Mouse (Mus musculus): ENCODE measurements around the gene Tmprss7. TPM values are rescaled to one million over a fixed set of nuclear protein-coding genes. Genes with fewer than 3 reads are reported as not detected.

The Tmprss7 gene
- total RNA-seq, 1 experiment from 2014 or later, result 0.19 TPM

DNA sequence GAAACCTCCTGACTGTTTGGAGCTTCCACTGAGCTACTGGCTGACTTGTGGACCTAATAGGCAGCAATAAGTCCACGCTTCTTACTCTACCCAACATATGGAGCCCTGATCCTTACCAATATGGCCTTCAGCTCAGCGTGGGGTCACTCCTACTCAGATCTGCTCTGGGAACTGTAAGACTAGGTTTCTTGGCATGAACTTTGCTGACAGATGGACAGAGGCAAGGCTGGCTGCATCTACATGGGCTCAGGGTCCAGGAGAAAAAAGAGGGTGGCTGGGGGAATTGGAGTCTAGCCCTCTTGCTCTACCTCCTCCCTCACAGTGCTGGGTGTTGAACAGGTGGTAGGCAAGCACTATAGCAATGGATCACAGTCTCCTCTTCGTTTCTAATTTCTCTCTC lies 6.6 kb downstream of the Tmprss7 start:
- no peak for DNase-seq

DNA sequence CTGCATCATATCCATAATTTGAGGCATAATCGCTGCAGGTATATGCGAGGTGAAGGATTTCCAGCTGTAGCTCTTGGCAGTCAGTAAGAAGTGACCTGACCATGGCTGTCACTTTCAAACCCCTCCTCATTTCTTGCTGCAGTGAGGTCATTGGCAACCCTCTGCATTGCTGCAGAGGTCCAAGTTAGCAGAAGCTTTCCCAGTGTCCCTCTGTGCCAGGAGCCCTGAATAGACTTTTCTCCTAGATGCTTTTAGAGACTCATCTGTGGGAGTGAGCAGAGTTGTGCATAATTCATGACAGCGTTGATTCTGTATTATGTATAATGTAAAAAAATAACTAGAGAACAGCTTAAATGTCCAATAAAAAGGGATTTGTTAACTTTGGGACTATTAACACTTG lies 8.2 kb downstream of the Tmprss7 start:
- DNase-seq, result no peak

DNA sequence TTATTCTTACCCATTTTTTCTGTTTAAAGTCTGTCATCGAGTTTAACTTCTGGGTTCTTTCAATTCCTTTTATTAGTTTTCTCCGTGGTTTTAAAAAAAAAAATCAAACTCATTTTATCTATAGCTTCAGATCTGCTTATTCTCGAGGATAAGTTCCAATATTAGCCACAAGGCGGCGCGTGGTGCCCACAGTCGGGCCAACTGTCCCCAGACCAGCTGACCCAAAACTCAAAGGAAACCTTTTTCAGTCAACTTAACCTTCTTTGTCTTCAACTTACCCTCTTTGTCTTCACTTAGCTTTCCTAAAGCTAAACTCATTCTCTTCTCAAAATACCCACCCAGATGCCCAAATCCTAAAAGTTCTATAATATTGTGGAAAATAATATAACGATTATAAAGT lies 8.6 kb downstream of the Tmprss7 start:
- DNase-seq, result peak; percentile 85

DNA sequence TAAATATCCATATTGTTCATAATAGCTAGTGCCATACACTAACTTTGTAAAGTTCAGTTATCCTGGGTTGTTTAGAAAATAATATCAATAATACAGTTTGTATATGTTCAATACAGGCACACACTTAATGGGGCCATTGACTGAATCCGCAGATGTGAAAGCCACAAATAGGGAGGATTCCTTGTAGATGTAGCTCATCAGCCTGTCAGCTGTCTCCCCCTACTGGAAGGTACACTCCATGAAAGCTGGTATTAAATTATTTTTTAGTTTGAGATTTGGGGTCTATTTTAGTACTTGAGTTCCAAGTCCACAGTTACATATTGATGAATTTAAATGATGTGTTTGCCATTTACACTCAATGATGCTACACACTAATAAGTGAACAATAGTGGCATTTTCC lies 17.0 kb downstream of the Tmprss7 start:
- DNase-seq, result peak; percentile 34

DNA sequence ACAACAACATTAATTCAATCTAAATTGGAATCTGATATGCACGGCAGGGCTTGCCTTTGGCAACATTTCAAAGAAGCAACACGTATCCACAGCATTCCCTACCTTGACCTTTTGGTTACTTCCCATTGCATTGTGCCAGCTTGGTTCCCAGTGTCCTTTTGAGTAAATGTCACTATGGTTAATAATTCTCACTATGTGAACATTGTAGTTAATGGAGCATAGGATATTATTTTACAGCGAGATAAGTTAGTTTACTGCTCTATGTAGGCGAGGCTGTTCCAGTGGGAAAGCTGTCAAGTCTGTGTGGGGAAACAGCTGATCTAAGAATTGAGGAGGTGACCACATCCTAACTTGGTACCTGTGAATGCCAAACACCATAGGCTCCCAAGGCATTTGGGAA lies 23.5 kb downstream of the Tmprss7 start:
- peak; percentile 37 for DNase-seq

DNA sequence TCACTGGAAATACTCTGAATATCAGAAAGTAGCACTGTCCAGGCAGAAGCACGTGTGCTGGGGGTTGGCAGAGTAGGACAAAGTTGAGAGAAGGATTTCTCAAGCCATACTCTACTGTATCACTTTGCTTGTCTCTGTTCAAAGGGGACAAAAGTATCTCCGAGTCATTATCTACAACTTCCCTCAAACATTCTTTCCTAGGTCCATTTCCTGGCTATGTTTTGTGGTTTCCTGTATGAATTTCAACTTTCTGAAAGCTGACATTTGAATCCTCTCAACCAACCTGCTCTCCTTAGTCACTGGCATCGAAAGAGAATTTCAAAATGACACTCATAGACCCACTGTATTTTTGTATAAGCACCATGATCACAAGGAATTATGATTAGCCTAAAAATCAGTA lies 25.3 kb downstream of the Tmprss7 start:
- DNase-seq, result no peak

DNA sequence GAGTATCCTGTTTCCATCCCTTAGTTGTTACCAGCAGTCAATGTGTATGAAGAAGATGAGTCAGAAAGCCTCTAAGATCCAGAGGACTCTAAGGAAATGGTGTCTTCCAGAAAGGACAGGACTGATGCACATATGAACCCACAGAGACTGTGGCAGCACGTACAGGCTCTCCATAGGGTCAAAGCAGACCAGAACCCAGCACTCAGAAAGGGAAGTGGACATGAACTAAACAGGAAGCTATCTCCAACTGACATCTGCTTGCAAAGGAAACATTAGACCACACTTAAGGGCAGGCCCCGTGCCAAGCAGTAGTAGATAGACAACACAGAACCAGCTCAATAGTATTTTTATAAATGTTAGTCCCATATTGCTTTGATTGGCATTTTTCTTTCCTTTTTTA lies 27.3 kb downstream of the Tmprss7 start:
- no peak for DNase-seq

DNA sequence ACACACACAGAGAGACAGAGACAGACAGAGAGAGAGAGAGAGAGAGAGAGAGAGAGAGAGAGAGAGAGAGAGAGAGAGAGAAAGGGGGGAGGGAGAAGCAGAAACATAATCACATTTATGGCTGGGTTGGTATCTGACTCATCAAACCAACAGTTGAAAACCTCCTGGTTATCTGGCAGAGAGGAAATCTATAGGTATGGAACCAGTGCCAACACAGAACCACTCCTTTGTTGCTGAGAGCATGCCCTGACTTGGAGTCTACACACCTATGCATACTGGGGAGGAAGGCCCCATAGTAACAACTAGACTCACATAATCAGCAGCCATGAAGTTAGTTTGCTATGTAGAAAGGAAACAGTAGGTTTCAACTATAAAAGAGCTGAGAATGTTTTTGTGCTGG lies 31.1 kb downstream of the Tmprss7 start:
- no peak for DNase-seq

DNA sequence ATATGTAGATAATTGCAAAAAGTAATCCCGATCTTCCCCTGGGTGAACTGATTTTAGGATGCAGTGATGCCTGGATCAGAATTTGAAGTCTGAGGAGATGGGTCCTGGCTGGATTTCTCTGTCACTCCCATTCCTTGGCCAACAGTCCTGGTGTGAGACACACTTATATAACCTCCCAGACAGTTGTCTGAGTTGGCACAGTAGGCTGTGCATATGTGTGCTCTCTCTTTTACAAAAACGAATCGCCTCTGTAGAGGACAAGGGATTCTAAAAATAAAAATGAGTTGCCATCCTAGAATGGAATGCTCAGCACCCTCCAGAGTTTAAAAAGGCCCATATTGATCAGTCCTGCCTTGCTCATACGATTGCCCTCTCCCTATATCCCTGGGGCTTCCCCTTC lies 33.9 kb downstream of the Tmprss7 start:
- DNase-seq, result no peak

DNA sequence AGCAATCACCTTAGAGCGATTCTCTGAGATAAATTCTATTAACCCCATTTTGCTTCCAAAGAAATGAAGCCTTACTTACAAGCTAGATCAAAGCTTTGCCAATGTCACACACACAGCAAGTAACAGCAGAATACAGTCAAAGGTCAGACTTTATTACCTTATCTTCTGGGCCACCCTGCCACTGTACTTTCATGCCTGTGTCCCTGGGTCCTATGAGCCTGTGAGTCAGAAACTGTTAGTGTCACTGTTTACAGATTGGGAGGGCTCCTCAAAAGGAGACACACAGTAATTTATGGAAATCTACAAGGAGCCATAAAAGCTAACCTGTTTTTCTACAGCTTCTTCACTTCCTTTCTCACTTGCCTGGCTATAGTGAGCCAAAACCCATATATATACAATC lies 35.2 kb downstream of the Tmprss7 start:
- DNase-seq, result no peak

DNA sequence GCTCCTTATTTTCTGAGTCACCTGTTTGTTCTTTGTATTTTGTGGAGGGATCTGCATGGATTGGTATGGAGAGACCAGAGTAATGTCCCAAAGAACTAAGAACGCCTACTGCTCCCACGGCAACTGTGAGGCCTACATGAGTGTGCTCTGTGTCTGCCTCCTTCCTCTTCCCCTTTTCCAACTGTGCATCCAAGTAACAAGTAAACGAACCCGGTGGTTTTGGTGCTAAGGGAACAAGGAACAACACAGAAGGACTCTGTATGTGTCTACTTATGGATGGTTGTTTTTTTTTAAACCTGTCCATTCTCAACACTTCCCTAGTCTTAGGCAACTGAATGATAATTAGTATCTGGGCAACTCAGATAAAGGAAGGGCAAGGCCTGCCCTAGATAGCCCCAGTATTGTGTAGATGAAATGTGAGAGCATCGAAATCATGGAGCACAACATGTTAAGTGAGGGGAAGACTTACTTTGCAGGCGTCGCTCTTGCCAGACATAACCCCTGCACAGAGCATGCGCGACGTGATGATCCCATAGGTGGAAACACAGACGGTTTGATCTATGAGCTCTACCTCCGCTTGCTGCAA lies 35.8 kb downstream of the Tmprss7 start:
- no peak for DNase-seq

DNA sequence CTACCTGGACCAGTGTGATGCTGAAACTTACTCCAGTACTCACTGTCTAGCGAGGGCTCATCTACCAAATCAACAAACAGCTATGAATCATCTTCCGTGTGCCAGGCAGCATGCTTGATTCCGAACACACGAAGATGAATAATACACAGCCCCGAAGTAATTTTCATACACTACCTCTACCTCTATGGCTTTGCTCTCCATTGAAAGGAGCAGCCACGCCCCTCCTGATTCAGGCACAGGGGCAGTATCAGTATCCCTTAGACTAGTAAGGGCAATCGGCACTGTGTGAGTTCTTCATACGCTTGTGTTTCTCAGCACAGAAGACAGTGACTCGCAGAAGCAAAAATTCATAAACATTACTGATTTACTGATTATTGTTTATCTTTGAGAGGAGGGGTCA lies 39.0 kb downstream of the Tmprss7 start:
- DNase-seq, result no peak

DNA sequence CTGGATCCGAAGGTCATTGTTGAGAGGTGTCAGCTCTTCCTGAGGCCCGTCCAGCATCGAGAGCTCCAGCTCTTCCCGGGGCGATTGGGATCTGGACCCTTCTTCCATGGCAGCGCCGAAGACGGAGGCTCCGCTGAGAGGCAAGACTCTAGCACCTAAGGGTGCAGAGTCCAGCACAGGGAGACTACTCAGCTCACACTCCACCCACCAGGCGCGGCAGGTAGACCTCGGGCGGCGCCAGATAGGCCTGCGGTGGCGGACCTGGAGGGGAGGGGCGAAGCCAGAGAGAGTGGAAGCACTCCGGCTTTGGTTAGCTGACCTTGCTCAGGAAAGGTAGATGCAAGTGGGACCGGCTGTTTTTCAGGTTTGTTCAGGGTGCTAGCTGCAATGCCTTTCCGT lies 39.5 kb downstream of the Tmprss7 start, which contains the start of gene BC016579:
BC016579 (minus strand) TSS at position 135 of the 399 bp plus-strand sequence.
- DNase-seq, result no peak

DNA sequence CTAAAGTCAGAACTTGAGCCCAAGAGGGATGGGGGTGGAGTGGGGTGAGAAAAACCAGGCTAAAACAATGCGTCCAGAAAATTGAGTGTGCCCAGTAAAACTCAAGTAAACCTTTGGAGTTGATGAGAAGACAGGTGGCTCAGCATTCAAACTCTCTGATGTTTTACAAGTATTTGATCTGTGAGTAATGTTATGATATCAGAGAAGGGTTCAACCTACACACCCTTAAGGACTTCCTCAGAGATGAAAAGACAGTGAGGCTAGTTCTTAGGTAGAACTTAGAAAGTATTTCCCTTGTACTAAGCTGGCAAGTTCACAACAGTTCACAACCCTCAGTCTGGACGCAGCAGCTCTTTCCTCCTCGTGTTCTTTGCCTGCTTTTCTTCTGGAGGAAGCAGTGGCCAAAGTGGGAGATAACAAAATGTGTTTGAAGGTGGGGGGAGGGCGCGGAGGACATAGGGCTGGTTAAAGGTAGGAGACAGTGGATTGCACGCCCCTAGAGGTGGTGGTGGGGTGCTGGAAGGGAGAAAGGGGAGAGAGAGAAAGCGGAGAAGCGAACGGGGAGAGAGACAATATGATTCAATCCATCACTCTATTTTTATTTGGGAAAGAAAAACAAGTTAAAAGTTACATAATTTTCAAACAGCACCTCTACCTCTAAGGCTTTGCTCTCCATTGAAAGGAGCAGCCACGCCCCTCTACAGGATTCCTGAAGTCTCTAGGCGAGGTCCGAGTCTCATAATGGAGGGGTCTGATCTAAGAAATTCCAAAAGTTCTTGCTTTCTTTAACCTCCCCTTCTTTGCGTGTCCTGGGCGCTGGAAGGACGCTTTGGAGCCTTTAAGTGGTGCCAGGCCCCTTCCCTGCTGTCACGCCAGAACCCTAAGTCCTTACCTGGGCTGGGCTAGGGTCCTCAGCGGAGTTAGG lies 40.2 kb downstream of the Tmprss7 start:
- DNase-seq, result no peak

DNA sequence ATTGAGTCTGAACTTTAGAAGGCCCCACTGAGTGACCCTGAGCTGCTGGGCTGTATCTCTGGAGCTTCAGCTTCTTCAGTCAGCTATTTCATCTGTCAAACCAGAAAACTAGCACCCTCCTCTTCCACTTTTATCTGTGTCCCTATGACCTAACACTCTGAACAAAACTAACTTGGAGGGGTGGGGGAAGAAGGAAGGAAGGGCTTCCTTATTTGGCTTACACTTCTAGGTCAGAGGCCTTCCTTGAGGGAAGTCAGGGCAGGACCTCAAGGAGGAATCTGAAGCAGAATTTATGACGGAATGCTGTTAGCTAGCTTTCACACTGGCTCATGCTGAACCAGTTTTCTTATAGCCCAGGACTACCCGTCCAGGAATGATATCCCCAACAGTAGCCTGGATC lies 42.0 kb downstream of the Tmprss7 start:
- no peak for DNase-seq

DNA sequence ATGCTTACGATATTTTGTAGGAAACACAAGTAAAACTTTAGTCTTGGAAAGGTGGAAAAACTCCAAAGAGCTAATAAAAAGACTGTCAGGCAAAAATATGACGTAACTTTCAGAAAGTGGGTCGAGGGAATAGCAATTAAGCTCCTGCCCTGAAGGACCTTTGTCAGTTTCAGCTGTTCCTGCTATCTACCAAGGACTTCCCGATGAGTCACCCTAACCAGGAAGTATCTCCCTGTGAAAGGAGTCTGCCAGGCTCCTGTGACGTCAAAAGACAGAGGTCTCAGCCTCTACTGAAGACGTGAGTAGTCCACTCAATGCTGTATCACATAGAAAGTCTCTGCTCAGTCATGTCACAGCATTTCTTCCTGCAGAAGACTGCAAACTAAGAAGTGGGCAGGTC lies 49.1 kb downstream of the Tmprss7 start:
- peak; percentile 82 for DNase-seq

DNA sequence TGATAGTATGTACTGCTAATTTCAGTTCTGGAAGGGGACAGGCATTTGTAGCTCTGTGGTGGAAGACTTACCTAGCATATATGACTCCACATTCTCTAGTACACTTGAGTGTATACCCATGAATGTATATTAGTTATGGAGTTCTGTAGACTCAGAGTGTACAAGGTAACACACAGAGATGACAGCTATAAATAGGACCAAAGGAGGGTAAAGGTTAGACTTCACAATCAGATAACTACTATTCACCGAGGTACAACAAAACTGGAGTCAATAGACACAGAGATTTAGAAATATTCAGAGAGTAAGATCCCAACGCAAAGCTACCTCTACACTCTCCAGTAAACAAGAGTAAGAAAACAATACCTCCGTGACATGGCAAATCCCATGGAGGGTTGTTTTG lies 49.5 kb downstream of the Tmprss7 start:
- DNase-seq, result no peak

DNA sequence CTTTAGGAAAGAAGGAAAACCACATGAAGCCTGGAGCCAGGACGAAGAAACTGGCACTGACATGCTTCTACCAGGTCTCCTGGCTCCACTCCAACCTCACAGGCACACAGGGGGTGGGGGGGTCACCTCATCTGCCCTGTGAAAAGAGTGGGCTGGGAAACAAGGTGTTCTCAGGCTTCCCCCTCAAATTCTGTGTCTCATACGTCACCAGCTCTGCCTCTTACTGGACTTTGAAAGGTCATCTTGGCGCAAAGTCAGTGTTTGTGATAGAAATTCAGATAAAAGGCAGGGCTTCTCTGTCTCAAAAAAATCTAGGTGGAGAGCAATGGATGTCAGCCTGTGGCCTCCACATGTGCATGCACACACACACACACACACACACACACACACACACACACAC lies 52.2 kb downstream of the Tmprss7 start:
- DNase-seq, result peak; percentile 17

DNA sequence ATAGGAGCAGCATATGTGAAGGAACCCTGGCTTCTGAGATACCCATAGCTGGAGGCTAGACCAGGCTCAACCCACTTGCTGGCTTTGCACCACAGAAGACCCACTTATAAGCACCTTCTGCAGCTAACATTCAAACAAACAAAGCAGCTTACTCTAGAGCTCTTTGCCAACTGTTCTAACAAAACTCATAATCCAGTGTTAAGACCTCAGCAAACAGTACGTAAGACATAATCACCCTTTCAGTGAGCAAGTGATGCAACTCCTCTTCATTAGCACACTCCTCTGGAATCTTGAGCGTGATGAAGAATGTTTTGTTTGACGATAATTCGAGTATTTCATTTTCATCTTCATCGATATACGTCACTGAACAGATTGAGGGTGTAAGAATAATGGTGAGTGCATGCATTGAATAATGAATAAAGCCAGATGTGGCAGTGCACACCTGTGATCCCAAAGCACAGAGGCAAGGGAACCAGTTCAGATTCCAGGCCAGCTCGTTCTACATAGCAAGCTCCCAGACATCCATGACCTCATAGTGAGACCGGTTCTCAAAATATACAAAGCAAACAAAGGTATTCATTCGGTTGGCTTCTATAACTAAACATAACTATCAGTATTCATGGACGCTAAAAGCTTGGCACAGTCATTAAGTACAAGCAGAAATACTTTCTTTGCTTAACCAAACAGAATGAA lies 53.2 kb downstream of the Tmprss7 start:
- DNase-seq, result no peak

DNA sequence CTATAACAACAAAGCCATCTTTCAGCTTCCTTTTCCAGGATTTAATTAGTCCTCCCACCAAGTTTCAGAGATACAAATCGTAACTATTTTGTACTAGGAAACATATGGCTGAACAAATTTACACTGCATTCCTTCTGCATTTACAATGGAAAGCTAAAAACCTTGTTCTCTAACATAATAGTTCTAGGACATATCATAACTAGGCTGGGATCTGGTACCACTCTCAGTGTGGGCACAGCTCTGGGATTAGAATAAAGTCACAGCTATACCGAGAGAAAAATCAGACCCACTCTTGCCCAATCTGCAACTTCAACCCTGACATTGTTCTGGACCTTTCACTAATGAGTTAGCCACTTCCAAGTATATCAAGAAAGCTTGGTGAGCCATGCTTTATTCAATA lies 57.6 kb downstream of the Tmprss7 start:
- DNase-seq, result no peak

DNA sequence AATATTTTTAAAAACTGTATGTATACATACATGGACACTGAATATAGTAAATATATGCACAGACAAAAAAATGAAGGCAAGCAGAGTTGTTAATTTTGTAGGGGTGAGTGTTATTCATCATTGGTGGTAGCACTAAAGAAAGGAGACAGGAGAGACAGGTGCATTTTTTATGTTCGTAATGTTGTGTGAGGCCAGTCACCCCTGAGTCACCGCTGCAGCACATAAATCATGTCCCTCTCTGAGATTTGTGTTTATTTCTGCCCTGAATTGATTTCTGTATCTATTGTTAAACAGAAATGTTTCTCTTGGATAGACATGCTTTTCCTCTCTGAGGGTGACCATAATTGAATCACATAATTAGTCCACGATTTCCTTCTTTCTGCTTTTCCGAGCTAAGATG lies 61.0 kb downstream of the Tmprss7 start:
- DNase-seq, result no peak

DNA sequence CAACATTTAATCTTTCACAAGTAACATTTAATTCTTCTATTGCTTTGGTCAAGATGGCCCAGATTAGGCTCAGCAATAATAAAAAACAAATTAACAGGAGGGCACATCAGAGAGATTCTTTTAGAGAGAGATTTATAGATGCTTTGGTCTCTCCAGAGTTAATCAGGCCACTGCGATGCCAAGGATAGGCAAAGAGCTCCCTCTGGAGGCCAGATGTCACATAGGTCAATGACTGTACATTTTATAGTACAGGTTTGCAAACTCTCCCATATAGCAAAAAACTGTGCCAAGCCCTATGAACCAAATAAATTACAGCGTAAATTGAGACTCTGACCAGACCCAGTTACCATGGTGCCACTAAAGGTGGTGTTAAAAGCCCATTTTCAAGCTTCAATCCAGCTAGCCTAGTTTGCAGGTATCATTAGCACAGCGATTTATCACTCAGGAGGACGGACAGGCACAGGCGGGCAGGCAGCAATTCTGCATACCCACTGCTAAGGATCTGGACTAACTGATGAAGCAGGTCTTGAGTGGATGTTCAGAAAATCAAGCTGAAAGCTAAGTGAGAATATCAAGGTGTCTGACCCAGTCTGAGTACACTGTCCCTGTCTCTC lies 63.0 kb downstream of the Tmprss7 start:
- peak; percentile 79 for DNase-seq

All from adrenal gland, postnatal 14 days (tissue).